Mouse (Mus musculus) testis, postnatal 10 days (tissue): Measurements from ENCODE around the gene Tprgl.

Source experiments
- DNase-seq: peaks from one replicate; pipeline ENCODE4 v3.0.0; 2021; ENCODE audit warnings: low spot score

Gene Tprgl

DNA sequence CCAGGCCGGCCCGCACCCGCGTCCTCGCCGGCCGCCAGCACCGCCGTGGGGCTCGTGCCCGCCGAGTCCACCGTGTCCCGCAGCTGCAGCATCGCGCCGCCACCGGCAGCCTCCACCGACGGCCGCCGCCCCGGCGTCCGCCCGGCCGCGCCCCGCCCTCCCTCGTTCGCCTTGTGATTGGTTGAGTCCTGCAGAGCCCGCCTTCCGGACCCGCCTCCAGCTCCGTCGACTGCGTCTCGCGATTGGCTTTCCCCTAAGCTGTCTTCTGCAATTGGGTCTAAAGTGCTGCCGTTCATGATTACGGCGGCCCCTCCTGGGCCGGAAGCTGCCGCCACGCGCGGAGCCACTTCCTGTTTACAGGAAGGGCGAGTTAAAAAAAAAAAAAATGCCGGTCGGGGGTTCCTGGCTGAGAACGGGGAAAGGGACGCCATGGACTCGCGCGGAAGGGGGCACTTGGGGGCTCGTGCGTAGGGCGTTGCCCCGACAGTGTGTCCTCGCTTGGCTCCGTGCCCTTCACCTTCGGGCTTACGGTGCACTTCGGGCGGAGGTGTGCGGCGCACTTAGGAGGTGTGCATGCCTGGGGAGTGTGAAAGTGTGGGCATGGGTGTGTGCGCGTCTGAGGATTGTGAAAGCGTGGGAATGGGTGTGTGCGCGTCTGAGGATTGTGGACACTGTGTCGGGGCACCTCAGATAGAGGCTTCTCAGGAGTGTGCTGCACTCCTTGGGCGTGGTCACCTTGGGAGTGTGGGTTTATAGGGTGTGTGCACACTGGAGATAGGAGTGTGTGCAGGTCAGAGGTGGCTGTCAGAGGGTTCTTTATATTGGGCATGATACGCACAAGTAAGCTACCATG, at the start of gene Tprgl:
Tprgl (minus strand) TSS at position 129 of the 853 bp plus-strand sequence.
- peak; percentile 99 for DNase-seq

GRCm38 (mm10) chr4:154209825-154210224, 49.4 kb upstream of the Tprgl start:
- no peak for DNase-seq

- no peak for DNase-seq
Measured at GRCm38 (mm10) chr4:154209054-154209453, 48.6 kb upstream of the Tprgl start.

DNA sequence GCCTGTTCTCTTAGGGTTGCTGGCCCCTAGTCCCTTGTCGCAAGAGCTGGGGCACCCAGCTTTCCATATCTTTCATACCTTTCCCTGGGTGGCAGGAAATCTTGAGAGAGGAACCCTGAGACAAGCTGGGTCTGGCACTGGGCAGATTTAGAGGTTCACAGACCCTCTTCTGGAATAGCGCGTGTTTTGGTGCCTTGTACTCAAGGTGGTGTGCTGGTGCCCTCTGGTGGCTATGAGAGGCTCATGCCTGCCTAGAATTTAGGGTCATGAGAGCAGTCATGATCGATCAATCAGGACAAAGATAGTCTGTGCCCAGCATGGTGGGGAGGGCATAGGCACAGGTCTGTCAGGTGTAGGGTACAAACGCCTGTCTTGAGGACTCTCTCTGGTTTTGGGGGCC, 46.8 kb upstream of the Tprgl start:
- DNase-seq = peak; percentile 76

DNA sequence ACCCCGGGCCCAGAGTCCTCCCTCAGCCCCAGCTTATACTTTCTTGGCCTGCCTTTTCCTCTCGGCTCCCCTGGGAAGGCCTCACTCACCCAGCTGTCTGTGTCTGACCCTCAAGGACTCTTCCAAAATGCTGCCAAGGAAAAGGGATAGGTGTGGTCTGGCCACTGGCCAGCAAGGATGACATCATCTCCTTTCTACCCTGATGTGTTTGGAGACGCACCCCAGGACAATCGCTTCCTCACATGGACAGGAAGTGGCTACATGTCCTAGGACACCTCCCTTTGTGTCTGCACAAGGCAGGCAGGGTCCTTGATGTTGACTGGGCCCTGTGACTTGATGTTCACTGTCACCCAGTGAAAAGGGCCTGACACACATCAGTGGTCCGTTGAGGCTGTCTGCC, 44.9 kb upstream of the Tprgl start:
- DNase-seq = no peak

DNA sequence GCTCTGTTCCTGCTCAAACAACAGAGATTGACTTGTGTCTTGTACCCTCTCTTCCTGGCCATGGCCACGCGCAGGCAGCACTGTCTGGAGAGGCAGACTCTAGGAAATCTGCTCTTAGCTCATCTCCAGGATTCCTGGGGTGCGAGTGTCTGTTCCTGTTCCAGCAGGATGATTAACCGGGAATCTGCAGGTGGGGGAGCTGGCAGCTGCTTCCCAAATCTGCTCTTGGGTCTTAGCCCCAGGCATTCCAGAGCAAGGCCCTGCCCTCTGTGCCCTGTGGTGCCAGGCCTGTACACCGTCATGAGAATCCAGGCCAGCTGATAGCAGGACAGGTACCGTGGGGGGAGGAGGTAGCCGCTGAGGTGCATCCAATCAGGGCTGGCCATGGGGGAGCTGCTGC, 44.1 kb upstream of the Tprgl start:
- DNase-seq = no peak

DNA sequence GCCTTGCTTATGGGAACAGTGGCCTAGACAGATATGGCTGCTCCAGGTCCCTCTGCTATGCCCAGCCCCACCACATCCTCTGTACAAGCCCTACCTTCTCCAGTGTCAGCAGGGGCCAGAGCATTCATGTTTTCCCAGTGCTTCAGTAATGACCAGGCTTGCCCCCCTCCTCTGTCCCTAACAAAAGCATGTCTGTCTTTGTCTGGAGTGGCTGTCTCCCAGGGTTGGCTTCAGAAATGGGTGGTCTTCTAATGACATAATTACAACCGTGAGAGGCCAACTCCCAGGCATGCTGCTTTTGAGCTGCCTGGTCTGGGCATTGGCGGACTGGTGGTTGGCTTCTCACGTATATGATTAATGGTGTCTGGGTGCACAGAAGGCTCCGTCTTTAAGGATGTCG, 41.0 kb upstream of the Tprgl start:
- no peak for DNase-seq

GRCm38 (mm10) chr4:154198377-154198961, 38.0 kb upstream of the Tprgl start:
- no peak for DNase-seq

GRCm38 (mm10) chr4:154197961-154198360, 37.5 kb upstream of the Tprgl start:
- DNase-seq = no peak

- no peak for DNase-seq
Measured at GRCm38 (mm10) chr4:154188948-154189347, 28.5 kb upstream of the Tprgl start.

GRCm38 (mm10) chr4:154186002-154186537, 25.6 kb upstream of the Tprgl start:
- DNase-seq = no peak

GRCm38 (mm10) chr4:154185001-154185400, 24.5 kb upstream of the Tprgl start:
- no peak for DNase-seq

- no peak for DNase-seq
Measured at GRCm38 (mm10) chr4:154183566-154183965, 23.1 kb upstream of the Tprgl start.

- no peak for DNase-seq
Measured at GRCm38 (mm10) chr4:154181001-154181400, 20.5 kb upstream of the Tprgl start.

DNA sequence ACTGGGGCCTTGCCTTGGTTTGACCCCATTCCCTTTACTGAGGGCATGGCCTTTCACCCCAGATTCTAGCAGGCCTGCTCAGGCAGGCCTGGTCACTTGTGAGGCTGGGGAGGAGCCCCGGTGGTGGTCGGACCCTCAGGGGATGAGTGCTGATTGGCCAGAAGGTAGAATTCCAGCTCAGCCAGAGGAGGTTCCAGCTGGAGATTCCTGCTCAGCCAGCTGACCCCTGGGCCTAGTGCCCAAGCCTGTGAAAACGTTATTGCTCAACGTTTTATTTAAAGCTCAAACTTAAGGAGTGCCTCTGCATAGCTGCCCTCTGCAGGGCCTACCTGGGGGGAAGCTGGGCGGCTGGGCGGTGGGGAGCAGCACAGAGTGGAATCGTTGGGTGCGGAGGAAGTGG, 16.8 kb upstream of the Tprgl start:
- DNase-seq = no peak

DNA sequence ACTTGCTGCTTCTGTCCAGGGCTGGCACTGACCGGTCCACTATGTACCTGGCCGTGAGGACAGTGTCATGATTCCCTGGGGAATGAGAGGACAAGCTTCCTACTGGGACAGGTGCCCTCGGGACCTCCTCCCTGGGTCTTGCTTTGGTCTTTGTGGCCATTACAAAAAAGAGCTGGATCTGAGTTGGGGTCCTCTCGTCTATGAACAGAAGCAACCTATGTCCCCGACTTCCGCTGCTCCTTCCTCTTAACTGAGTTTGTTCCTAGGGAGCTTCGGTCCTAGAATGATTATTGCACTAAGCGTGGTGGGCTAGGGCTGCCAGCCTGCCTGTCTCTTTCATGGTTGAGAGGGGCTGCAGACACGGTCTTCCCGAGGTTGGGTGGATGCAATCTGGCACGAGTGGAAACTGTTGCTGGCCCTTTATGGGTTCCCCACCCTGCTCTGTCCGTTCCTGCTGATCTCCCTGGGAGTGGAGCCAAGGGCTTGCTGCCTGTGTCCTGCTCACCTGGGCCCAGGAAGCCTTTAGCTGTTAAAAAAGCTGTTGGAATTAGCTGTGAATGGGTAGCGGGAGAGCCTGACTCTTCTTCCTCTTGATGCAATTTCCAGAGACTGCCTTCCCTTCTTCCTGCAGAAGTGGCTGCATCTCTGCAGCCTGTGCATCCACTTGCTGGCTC, 11.6 kb upstream of the Tprgl start:
- DNase-seq = no peak

GRCm38 (mm10) chr4:154171151-154171930, 10.9 kb upstream of the Tprgl start:
- DNase-seq = no peak

DNA sequence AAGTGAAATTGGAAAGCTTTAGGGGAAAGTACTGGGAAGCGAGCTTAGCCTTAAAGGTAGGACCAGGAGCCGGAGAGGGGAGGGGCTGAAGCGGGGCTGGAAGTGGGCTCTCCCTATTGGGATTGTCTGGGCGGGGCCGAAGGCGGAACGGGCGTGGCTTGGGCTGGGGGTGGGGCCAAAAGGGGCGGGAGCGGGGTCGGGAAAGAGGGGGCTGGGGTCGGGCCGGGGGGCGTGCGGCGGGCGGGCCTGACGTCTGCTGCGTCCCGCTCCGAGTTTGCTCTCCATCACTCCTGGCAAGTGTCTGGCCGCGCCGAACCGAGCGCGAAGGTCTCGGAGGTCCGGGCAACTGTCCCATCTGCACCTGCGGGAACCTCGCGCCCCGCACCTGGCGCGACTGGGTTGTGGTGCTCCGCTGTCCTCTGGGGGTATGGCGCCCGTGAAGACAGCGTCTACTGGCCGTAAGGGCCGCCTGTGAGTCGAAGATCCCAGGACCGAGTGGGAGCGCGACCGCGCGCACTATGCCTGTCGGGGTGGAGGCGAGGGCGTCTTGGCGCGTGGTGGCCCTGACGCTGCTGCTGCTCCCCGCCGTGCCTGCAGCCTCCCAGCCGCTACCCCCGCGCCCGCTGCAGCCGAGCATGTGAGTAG, 10.2 kb upstream of the Tprgl start, which contains the start of gene Megf6:
Megf6 (plus strand) TSS at position 225 of the 645 bp plus-strand sequence.
- DNase-seq = peak; percentile 82

GRCm38 (mm10) chr4:154170021-154170420, 9.6 kb upstream of the Tprgl start:
- no peak for DNase-seq

DNA sequence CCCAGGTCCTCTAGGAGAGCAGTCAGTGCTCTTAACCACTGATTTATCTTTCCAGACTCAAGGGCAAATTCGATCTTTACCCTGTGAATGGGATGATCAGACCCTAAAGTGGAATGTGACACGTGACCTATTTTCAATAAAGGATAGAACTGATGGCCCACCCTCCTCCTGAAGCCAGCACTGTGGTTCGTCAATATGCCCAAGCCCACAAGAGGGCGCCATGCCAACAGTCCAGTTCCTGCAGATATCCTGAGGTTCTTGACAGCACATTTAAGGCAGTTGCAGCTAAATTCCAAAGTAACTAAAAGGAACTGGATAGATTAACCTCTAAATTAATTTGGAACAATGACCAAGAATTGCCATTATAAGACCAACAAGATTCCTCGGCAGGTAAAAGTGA, 6.6 kb upstream of the Tprgl start:
- peak; percentile 88 for DNase-seq

DNA sequence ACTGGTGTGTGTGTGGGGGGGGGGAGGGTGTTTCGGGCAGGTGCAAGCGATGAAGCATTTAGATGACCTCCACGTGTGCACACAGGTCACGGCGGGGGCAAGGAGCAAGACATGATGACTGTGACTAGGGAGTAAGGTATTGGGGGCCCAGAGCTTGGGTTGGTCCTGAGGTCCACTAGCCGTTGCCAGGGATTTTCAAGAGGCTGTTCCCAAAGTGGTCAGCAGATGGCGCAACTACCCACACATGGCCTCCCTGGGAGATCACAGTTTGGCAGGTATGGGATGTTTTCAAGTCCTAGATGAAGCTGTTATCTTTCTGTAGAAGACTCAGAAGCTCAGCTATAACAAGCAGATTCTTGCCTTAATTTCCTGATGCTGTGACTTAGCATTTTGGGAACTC, 2.8 kb upstream of the Tprgl start:
- DNase-seq = peak; percentile 88
